Mouse (Mus musculus): ENCODE data around the gene Ssh2. TPM values are rescaled to one million over a fixed set of nuclear protein-coding genes. Genes with fewer than 3 reads are reported as not detected.

Gene Ssh2
- polyA plus RNA-seq, 1 experiment, result 11.7 TPM

DNA sequence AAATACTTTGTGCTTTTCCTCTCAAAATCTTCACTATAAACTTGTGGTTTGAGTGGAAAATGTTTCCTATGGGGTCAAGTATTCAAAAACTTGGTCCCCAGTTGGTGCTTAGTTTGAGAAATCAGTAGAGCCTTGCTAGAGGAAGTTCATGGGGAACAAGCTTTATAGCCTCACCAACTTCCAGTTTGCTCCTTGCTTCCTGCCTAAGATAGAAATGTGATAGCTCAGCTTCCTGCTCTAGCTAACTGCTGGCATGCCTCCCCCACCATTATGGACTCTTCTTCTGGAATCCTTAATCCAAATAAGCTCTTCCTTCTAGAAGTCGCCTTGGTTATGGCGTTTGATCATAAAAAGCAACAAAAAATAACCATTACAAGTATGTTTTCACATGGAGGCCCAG, 190.2 kb downstream of the Ssh2 start:
- DNase-seq (ENCODE audit: low spot score), result no peak

DNA sequence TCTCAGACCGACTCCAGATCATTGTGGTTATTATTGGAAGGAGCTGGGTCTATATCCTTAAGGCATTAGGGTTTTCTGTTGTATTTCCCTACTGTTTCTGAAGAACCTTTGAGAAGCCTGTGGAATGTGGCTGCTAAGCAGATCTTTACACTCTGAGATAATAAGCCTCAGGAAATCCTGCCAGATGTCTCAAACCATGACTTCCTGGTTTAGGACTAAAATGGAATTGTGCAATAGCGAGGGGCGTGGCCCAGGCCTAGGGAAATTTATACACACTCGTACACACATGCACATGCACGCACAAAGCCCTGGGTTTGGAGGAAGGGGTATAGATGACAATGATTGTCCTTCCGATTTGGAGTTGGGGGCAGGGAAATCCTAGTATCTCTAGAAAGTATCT, 193.8 kb downstream of the Ssh2 start:
- DNase-seq (ENCODE audit: low spot score), result no peak

DNA sequence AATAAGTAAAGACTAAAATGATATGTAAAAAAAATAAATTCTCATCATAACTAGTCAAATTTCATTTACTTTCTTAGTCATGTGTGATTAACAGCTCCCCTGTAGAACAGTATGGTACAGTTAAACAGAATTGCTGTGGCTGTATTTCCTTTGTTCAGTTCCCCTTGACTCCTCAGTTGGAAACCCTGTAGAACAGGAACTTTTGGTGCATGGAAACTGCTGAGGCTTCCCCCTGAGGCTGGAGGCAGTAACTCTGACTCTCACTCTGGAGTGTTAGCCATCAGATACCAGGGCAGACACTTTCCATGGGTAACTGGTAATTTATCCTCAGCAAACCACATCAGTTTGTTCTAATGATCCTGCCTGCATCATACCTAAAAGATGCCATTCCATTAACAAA, 195.2 kb downstream of the Ssh2 start:
- DNase-seq (ENCODE audit: low spot score), result no peak

DNA sequence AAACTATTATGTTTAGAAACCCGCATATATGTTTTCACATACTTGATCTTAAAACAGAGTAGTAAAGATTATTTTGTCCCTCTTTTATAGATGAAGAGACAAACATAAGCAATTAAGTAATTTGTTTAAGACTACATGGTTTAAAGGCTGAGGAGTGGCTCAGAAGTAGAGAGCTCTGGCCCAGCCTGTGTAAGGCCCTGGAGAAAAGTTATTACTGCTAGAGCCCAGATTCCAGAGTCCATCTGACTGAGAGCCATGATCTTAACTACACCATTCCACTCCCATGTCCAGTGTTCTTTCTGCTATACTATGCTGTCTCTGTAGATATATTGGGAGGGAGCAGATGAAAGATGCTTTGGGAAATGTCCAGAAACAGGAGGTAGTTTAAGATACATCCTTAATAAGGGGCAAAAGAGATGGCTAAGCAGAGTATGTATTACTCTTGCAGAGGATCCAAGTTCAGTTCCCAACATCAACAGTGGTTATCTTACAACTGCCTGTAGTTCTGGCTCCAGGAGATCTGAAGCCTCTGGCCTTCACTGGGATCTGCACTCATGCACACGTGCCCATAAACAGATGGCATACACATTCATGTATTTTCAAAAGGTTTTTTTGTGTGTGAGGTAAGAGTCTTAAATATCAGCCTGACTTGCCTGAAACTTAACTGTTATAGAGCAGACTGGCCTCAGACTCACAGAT, 198.2 kb downstream of the Ssh2 start:
- DNase-seq (ENCODE audit: low spot score), result no peak

DNA sequence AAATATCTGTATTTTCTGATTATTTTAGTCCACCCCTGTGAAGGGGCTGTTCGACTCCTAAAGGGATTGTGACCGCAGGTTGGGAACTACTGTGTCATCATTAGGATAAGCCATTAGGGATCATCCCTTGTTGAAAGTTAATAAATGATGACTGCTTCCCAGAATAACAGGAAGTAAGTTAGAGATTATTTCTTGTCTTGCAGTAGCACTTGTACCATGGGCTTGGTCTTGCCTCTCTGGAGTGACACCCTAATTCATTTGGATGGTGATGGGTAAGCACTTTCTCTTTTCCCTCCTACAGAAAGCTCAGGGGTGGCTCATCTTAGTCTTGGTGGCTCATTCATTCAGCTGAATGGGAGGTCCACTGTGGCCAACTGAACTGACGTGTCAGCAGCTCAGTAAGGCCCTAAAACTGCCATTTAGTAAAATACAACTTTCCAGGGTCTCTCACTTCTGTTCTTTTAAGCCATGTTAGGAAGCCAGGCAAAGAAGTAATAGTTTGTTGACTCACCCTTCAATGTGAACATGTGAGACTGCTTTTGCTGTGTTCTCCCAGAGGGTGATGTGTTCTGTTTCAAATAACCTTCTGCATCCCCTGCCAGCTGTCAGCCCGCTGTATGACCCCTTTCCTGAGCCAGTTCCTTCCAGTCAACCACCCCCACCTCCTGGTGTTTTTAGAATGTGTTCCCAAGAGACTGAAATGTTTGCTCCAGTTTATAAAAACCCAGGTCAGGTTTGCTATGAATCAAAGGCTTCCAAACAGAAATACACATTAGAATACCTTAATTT, 200.3 kb downstream of the Ssh2 start:
- DNase-seq (ENCODE audit: low spot score), result no peak

DNA sequence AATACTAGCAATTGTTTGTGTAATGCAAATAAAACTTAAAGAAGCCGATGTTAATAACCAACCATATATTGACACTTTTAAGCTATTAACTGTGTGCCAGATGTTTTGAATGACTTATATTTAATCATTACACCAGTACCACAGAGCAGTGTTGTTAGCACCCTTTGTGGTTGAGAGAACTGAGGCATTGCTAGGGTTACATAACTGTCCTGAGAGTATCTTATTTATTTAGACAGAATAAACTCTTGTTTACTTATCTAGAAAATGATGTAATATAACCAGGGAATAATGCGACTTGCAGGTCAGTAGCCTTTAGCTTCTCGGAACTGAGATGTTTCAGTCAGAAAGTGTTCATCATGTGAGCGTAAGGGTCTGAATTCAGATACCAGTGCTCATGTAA, 201.9 kb downstream of the Ssh2 start:
- no peak for DNase-seq (ENCODE audit: low spot score)

DNA sequence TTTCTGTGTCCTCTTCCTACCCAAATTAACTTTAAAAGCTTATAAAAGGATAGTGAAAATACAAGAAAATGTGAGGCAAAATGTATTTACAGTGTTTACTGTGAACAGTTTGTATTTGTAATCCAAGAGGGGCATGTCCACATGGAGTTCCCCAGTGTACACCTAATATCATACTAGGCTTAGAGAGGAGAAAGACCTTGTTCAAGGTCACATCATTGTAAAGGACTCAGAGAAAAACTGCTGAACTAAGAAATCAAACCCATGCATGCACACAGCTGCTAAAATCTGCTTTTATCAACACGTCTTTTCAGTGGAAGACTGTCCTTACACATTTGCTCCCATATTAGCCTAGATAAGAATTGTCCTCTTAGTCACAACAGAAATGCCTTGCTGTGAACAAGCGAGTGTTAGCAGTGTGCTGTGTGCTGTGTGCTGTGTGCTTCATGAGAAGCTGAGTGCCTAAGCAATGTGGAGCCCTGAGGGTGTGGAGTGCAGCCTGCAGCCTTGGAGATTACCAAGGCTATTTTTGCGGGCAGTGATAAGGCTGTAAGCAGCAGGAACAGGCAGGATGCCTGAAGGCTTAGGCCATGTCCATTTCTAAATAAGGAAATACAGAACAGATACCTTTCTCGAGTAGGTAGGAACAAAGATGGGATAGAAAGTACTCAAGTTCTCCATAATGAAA, 207.2 kb downstream of the Ssh2 start:
- no peak for DNase-seq (ENCODE audit: low spot score)

DNA sequence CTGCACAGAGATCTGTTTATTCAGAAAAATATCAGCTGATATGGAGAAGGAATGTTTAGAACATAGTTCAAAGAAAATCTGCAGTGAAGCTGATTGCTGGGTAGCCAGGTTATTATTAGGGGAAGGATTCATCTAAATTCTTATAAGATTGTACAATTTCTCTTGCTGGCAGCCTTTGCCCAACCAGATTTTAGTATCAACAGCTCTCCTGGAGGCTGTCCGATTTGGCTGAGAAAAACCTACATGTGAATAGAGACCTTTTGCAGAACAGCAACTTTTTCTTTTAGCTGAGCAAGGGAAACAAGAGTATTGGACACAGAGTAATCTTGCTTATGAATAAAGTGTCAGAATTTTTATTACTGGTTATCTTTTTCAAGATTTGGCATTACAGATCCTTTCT, 212.4 kb downstream of the Ssh2 start:
- no peak for DNase-seq (ENCODE audit: low spot score)

DNA sequence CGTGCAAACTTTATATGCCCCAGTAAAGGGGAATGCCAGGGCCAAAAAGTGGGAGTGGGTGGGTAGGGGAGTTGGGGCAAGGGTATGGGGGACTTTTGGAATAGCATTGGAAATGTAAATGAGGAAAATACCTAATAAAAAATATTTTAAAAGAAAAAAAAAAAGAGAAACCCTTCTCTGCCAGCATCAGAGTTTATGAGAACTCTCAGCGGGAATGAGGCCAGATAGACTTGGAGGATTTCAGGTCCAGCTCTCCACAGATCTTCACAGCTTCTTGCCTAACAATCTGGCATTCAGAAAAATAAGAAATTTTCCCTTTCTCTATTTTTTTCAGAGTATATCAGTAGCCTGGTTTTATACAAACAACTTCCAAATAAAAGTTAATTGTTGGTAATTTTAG, 220.9 kb downstream of the Ssh2 start:
- DNase-seq (ENCODE audit: low spot score), result no peak

DNA sequence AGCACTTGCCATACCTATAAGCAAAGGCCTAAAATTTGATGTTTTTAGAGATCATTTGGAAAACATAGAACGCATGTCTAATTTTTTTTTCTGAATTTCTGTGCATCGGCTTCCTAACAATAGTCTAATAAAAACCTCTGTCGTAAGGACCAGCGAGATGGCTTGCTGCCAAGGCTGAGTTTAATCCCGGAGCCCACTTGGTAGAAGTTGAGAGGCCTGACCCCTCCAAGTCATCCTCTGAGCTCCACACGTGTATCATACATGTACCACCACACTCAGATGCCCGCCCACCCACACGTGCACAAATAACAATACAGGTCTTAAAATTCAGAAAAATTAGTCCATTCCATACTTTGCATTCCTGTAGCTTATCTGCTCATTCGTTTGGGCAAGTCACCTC, 224.0 kb downstream of the Ssh2 start:
- DNase-seq (ENCODE audit: low spot score), result no peak

DNA sequence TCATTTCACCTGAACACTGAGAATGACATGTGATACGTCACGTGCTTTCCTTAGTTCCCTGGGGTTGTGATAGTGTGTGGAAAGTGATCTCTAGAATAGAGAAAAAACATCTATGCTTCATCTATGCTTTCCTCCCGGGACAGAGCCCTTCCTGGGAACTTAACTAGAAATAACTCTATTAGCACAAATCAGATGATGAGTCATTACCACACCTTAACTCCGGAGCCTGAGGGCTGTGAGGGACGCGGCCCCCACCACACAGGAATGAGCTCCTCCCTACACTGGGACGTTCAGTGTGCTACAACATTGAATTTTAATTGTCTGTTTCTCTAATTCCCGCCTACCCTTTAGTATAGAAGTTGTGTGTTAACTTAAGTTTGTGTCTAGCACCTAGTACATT, 224.9 kb downstream of the Ssh2 start:
- DNase-seq (ENCODE audit: low spot score), result no peak

DNA sequence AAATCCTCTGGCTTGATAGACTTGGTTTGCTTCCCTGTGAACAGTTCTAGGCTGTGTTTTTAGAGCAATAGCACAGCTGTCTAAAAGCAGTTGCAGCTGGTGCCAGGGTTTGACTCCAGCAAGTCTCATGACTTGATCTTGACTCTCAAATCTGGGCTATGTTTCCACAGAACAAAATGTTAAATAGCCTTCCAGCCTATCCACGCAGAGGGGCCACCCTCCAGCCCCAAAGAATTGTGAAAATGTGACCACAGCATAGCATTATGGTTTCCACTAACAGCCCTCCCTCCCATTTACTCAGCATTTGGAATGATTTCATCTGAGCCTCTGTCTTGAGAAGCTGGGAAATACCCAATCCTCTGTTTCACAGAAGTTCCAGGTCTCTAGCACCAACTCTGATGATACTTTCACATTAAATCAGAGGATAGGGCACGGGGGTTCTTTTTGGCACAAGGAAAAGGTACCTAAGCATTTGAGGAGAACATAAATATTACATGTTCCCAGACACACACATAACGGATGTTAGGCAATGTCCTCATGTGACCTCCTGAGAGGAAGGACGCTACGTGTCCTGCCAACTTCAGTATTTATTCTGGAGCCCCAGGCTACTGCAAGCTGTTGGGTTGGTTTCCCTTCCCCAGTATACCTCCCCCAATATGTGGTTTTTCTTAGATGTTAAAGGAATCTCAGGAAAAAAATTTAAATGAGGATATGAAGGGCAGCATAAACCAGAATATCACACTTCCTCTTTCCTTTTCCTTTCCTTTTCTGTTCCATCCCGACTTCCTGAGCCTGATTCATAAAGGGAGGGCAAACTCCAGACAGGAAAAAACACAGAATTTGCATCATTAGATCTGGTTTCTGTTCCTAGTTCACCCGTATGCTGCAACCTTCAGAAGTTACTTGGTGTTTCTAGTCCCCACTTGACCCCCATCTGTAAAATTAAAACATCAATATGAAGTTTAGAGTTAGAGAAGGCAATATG, 226.4 kb downstream of the Ssh2 start:
- DNase-seq (ENCODE audit: low spot score), result no peak

DNA sequence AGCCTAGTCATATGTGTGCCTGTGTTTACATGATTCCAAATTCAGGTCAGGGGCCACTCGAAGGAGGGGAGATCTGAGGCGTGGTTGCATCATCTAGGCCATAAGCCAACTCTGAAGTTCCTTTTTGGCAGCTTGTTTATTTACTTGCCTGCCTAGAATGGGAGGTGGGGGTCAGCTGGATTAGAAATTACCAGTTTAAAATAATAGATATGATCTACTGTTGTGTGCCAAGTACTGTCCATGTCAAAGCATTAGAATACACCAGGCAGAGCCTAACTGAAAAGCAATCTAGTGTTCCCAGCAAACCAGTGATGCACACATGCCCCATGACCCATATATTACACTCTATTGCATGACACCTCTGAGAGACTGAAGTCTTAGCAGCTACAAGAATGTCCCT, 228.9 kb downstream of the Ssh2 start:
- no peak for DNase-seq (ENCODE audit: low spot score)

DNA sequence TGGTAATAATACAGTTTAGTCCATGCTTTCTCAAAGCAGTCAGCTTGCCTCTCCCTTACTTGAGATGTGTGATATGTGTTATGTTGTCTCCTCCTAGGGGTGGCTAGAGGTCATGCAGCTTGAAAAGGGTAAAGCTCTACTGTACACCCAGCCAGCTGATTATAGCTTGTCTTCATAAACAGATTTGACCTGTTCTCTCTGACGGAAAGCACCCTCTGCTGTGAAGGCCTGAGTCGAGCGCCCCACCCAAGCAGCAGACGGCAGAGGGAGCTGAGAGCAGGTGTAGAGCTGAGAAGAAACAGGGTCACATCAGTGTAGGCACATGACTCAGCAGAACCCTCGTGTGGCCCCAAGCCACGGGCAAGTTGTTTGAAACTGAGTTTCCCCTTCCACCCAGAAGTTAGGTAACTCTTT, 230.5 kb downstream of the Ssh2 start:
- peak; percentile 49 for DNase-seq (ENCODE audit: low spot score)

DNA sequence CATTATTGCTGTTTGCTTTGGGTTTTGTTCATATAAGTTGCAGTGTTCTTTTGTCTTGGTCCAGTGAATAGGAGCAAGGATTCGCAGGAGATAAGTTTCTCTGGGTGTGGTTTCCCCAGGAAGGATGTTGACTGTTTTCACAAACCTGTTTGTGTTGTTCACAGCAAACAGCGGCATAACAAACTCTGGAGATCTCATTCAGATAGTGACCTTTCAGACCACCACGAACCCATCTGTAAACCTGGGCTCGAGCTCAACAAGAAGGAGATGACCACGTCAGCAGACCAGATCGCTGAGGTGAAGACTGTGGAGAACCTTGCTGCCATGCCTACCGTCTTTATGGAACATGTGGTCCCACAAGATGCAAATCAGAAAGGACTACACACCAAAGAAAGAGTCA, 233.1 kb downstream of the Ssh2 start:
- no peak for DNase-seq (ENCODE audit: low spot score)

DNA sequence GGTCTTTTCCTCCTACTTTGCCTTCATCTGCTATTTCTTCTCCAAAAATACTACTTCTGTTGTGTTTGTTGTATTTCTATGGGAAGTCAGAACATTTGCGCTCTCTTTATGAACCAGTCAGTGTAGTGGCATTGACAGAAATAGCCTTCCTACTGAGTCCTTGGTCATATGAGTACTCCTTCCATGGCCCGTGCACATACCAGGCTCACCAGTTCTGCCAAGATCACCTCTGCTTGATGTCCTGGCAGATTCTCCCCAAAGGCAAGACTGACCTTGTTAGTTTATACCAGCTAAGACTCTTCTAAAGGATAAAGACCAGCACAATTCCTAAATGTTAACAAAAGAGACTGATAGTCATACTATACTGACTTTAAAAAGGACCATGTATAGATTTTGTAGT, 235.6 kb downstream of the Ssh2 start:
- no peak for DNase-seq (ENCODE audit: low spot score)

DNA sequence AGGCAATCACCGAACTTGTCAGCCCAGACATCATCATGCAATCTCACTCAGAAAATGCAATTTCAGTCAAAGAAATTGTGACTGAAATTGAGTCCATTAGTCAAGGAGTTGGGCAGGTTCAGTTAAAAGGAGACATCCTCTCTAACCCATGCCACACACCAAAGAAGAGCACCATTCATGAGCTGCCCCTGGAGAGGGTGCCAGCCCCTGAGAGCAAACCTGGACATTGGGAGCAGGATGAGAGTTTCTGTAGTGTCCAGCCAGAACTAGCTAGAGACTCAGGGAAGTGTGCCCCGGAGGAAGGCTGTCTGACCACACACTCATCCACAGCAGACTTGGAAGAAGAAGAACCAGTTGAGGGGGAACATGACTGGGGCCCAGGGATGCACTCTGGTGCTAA, 237.3 kb downstream of the Ssh2 start:
- no peak for DNase-seq (ENCODE audit: low spot score)

DNA sequence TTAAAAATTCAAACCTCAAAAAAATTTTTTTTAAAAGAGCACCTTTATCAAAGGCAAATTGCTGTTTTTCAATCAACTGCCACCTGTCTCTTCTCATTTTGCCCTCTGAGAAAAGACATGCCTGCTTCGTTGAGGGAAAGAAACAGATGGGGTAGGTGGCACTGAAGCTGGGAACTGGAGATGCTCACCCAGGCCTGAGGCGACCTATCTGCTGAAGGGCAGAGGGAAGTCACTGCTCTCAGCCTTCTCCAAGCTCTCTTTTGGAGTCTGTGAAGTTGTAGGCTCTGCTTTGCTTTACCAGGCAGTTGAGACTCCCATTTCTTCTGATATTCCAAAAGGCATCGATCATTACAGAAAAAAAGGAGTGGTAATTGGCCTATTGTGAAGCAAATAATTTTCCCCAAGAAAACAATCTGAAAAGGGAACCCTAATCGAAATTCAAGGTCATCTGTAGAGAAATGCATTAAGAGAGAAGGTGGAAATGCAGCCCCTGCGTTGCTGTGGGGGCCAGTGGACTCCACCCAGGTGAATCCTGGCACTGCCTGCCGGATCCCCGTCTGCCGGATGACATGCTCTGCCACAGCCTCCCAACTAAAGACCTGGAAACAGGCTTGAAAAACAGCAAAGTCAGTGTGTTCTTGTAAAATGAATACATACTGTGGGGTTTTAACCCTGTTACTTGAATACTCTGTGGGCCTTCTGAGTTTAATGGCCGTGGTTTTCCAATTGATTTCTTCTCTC, 239.9 kb downstream of the Ssh2 start:
- DNase-seq (ENCODE audit: low spot score), result no peak

DNA sequence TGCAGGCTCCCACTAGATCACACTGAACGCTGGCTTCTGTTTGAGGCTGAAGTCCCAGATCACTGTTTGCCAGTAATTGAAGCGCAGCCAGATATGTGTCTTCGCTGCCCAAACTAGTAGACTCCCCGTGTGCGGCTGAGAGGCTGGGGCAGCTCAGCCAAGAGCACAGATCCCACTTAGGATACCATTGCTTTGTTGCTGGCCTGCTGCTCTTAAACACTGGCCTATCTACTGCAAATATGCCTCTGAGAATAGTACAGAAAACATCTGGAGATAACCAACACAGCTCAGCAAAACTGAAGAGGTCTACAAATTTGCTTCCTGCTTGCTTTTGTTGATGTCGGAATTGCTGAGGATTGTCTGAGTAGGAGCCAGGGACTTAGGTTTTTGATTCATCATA, 240.8 kb downstream of the Ssh2 start:
- DNase-seq (ENCODE audit: low spot score), result no peak

DNA sequence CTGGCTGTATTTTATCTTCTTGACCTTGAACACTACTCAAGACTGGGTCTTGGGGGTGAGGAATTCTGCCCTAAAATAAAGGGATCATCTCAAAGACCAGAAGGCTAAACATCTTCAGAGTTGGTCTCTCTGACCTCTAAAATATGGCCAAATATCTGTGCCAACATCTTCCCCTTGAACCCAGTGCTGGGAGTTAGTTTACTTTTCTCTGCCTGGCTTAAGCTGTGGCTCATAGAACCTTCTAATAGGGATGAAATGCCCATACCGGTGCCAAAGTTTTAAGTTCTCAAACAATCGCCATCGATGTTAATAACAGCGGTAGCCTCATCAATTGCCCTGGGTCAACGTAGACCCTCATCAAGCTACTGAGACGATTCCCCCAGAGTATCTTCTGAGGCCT, 245.8 kb downstream of the Ssh2 start:
- no peak for DNase-seq (ENCODE audit: low spot score)

All from urinary bladder, adult 2 months (tissue).